Mouse (Mus musculus) C2C12 (cell line): ENCODE measurements at regions not wholly inside any gene's neighbourhood (a gene's known extent, or its start where the extent isn't known, plus 50 kb on each side); places are given as distances from the start of the nearest gene placed in this dataset.

Source experiments
- CEBPB ChIP-seq: IDR thresholded peaks from one replicate; pipeline ENCODE4 v1.6.1; 2011; ENCODE audit warnings: low read depth, mild to moderate bottlenecking, control low read depth, moderate library complexity
- CTCF ChIP-seq: IDR thresholded peaks from one replicate; pipeline ENCODE4 v1.5.1; 2011; ENCODE audit not compliant: control insufficient read depth, insufficient read depth, insufficient read length
- USF1 ChIP-seq: IDR thresholded peaks from one replicate; pipeline ENCODE4 v1.6.1; 2011; ENCODE audit warnings: low read depth, mild to moderate bottlenecking, control low read depth, moderate library complexity

DNA sequence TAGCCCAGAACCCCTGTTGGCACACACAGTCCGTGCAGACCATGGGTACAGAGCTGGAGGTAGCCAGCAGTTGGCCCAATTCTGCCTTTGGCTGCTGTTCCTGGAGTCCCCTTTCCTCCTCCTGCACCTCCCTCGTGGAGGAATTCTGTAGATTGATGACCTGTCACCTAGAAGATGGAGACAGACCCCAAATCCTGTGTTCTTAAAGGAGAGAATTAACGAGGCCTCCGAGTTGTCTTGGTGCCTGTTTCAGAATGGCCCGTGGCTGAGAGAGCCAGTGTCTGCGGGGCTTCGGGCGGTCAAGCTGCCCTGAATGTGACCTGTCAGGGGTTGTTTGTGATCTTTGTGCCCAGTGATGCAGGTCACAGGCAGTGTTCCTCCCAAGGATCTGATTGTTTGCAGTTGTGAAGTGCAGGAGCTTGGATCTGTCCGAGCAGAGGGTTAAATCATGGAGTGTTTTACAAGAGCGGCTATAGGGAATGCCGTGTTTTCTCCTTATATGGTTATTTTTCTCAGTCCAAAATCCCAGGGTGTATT lies 400.9 kb downstream of the Ccdc171 start:
- TF ChIP-seq CTCF: no peak
- no peak for TF ChIP-seq CEBPB
- no peak for TF ChIP-seq USF1
